Mouse (Mus musculus) heart, postnatal 0 days (tissue): ENCODE results near the gene Snap91.

Experiments
- CTCF ChIP-seq: IDR thresholded peaks from 2 replicates; pipeline ENCODE4 v1.5.1; 2016; ENCODE audit warnings: antibody characterized with exemption, control low read depth, low read depth
- EP300 ChIP-seq: IDR thresholded peaks from 2 replicates; pipeline ENCODE4 v1.6.1; 2016; ENCODE audit warnings: antibody characterized with exemption, low read depth

DNA sequence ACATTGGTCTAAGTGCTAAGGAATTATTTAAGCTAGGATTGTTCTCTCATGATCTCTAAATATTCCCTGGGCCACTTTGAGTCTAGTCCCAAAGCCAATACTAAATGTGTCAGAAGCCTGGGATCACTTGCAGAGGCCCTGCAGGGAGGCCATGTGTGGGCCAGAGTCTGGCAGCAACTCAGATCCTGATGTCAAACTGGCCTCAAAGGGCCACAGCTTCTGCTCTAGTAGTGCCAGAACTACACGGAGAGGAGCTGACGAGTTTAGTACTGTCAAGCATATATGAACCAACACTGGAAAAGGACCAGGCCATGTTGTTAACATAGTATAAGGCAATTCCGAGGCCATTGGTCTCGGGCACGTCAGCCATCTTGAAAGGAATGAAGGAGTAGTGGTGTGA is 82.3 kb downstream of the Snap91 start:
- TF ChIP-seq CTCF (no peak), EP300 (no peak)
